Mouse (Mus musculus) Muller cell, postnatal 12 days (primary cell): ENCODE results near the gene Grid1.
A peak's percentile ranks its signal among the peaks of the same experiment; 100 is the strongest.

Experiments used
- DNase-seq: peaks from one replicate; pipeline ENCODE4 v3.0.0-alpha.2; 2015; ENCODE audit errors: inconsistent ontology term

The Grid1 gene

DNA sequence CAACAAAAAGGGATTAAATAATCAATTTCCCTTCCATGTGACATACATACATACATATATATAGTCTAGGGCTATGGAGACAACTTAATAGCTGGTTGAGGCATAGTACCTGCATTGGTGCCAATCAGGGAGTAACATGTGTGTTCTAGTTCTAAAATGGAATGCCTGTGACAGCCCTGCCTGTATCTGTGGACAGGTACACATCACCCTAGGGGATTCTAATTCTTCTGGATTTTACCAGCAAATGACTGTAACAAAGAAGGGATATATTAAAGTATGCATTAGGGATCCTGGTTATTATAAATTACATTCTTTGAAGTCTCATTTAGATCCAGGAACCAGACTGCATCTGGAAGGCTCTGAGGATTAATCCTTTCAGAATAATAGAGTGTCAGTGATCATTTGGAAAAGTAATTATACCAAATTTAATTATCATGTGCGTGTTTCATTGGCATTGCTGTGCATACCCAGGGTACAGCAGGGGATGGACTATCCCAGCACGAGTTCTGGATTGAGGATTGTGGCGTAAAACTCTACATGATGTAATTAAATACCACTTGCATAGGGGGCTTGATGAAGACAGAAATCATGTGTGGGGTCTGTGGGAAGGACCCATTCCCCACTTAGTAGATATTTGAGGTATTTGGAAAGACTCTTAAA lies 584.5 kb downstream of the Grid1 start:
- no peak for DNase-seq

DNA sequence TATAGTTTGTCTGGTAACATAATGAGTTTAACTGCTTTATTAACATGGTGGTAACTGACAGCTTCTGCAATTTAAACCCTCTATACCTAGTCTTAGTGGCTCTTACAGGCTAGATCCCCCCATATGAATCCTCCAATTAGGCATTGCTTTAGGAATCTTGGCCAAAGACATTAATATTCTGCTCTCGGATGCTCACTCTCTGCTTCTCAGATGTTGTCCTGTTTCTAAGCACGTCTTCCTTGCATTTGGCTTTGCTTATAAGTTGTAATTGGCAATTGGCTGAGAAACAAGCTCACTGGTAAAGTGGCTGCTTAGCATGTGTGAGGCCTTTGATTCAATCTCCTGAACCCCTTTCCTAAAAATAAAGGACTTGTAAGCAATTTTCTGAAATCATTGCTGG lies 610.4 kb downstream of the Grid1 start:
- no peak for DNase-seq

GRCm38 (mm10) chr14:35453702-35454101 lies 633.8 kb downstream of the Grid1 start:
- DNase-seq: no peak

- DNase-seq: no peak
These were observed 648.3 kb downstream of the Grid1 start for GRCm38 (mm10) chr14:35468254-35468653.

DNA sequence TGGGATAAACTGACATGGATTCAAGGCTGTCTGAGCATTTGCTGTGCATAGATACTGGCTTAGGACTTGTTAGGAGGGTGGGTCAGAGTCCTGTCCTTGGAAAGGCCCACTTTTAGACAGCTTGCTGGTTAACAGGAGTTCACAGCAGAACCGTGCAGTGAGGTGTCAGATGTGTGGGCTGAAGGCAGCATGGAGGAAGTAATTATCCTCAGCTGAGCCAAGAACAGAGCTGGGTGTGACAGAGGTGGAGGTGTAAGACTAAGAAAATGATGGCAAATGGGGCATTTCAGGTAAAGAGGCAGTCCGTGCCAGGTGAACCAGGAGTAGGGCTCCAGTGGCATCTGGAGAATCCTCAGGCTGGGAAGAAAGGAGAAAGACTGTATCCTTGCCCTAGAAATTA lies 666.1 kb downstream of the Grid1 start:
- DNase-seq: no peak

GRCm38 (mm10) chr14:35502324-35502723 lies 682.4 kb downstream of the Grid1 start:
- DNase-seq: peak; percentile 7

- peak; percentile 73 for DNase-seq
These were observed 699.5 kb downstream of the Grid1 start for GRCm38 (mm10) chr14:35519402-35519801.

DNA sequence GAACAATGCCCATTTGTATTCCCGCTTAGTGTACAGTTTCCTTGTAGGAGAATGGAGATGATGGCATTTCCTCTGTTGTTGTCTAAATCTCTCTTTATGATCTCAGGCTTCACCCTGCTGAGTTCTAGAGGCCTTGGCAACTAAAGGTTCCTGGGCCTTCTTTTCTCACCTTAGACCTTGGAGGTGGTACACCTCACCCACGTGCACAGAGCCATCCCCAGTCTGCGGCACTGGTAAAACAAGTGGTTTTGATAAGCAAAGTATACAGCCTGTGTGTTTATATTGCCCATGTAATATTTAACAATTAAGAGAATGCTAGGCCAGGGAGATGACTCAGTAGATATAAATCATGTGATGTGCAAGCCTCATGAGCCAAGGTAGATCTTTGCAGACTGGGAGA lies 718.9 kb downstream of the Grid1 start:
- no peak for DNase-seq

GRCm38 (mm10) chr14:35541254-35541991 lies 721.5 kb downstream of the Grid1 start:
- DNase-seq: peak; percentile 57

DNA sequence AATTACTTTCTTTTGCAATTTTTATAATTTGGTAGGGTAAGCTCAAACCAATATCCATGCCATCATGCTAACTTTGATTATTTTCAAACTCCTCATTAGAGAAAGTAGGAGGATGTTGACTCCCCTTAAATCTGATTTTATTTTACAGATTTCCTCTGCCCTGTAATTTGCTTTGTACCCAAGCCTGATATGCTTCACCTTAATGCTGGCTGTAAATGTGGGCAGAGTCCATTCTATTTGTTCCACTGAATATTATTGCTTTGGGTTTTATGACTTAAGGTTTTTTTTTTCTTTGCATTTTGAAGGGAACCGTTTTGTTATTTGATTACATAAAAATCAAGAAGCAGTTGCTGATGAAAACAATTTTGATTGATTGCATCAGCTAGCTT lies 722.1 kb downstream of the Grid1 start:
- DNase-seq: no peak

DNA sequence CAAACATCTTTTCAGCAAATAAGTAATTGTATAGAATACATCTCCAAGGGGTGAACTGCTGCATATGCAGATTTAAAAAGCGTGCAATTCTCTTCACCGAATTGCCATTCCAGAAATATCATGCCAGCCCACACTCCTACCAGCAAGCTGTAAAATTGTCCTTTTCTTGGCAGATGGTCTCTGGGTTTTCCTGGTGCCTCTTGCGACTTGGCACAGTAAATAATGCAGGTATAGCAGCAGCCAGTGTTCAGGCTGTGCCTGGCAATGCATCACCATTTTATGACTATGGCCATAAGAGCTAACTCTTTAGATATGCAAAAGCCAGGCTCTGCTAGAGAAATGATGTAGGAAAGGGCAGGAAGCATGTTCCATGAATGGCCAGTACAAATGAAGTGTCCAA lies 734.4 kb downstream of the Grid1 start:
- DNase-seq: no peak

DNA sequence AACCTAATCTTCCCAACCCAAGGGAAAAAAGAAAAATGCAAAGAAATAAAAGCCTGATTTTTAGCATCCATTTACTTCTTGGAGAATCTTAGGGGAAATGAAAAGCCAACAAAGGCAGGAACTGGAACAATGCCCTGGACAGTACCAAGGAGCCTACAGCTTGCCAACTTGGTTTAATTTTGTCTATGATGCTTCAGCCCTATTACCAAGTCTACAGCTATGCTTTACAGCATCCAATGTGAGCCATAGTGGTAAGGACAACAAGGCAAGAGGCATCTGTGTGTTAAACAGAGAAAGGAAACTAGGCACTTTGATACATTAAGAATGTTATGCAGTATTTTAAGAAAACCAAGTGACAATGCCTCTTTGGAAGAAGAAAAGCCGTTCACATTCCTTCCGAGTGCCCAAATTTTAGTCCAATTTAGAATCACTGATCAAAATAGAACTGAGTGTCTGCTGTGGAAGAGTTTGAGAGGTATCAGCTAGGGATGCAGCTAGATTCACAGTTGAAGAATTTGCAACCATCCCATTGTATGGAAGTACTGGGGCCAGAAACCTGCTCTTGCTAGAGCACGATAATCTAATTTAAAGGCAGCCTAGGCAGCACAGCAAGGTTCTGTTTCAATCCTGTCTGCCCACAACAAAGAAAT lies 741.5 kb downstream of the Grid1 start:
- no peak for DNase-seq

- no peak for DNase-seq
These were observed 753.1 kb downstream of the Grid1 start for GRCm38 (mm10) chr14:35572991-35573502.

DNA sequence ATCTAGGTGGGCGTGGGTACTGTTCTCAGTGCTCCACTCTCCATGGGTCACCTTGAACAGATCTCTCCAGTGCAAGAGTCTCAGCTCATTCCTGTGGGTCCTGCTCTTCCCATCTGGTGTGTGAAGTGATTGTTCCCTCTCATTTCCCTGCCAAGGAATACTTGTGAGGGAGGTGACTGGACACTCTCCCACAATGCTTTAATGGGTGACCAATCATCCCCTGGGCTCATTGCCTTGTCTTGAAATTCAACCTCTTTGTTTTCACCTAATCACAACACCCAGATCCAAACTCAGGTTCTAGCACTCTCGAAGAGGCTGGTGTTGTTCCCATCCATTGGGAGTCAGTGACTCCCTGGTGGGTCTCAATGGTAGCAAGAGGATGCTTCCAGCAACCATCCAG lies 754.6 kb downstream of the Grid1 start:
- DNase-seq: peak; percentile 31

GRCm38 (mm10) chr14:35575285-35575684 lies 755.4 kb downstream of the Grid1 start:
- no peak for DNase-seq

DNA sequence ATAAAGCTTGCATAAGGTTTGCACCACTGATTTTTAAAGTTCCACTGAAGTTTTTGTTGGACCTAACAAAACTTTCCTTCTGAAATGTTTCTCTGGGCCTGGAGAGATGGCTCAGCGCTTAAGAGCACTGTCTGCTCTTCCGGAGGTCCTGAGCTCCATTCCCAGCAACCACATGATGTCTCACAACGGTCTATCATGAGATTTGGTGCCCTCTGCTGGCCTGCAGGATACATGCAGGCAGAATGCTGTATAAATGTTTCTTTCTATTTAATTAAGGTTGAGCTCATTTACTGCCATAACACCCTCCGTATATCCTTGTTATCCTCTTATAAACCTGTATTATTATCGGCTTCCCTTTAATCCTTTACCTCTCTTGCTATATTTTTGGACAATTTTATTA lies 805.8 kb downstream of the Grid1 start:
- DNase-seq: no peak
